Mouse (Mus musculus) liver, embryonic 11.5 days (tissue): ENCODE measurements at regions not wholly inside any gene's neighbourhood (a gene's known extent, or its start where the extent isn't known, plus 50 kb on each side); places are given as distances from the start of the nearest gene placed in this dataset.

ENCODE experiments used
- ATAC-seq: fragments of 200-750 bp; cut with Nextera tagmentation; replicated peaks from 2 replicates; pipeline ENCODE4 v1.8.0; 2017; ENCODE audit warnings: moderate number of reproducible peaks, mild to moderate bottlenecking, moderate TSS enrichment, moderate library complexity; ENCODE audit not compliant: low FRiP score
- DNase-seq: peaks from one replicate; pipeline ENCODE4 v3.0.0-alpha.2; 2017; ENCODE audit warnings: low spot score
- H3K27ac ChIP-seq: fragments of 300-500 bp; sonication (generic); 2 replicates; pipeline ENCODE4 v1.5.1; 2014; ENCODE audit warnings: mild to moderate bottlenecking, low read depth, low read length, control low read depth
- H3K27me3 ChIP-seq: fragments of 300-500 bp; sonication (generic); replicated peaks from 2 replicates; pipeline ENCODE4 v1.6.1; 2014; ENCODE audit warnings: low read length, mixed read lengths; ENCODE audit not compliant: control insufficient read depth, insufficient read depth
- H3K36me3 ChIP-seq: fragments of 300-500 bp; sonication (generic); 2 replicates; pipeline ENCODE4 v1.6.1; 2014; ENCODE audit warnings: mild to moderate bottlenecking, low read length, moderate library complexity, mixed read lengths; ENCODE audit not compliant: control insufficient read depth, insufficient read depth
- H3K4me1 ChIP-seq: fragments of 300-500 bp; sonication (generic); replicated peaks from 2 replicates; pipeline ENCODE4 v1.6.1; 2014; ENCODE audit warnings: low read length, mixed read lengths; ENCODE audit not compliant: control insufficient read depth, insufficient read depth
- H3K4me2 ChIP-seq: fragments of 300-500 bp; sonication (generic); 2 replicates; pipeline ENCODE4 v1.6.1; 2014; ENCODE audit warnings: mild to moderate bottlenecking, control low read depth, moderate library complexity
- H3K4me3 ChIP-seq: fragments of 300-500 bp; sonication (generic); 2 replicates; pipeline ENCODE4 v1.5.1; 2014; ENCODE audit warnings: low read depth, low read length, control low read depth
- H3K9ac ChIP-seq: fragments of 300-500 bp; sonication (generic); 2 replicates; pipeline ENCODE4 v1.6.1; 2014; ENCODE audit warnings: low read depth, low read length, control low read depth
- H3K9me3 ChIP-seq: fragments of 300-500 bp; sonication (generic); 2 replicates; pipeline ENCODE4 v1.6.1; 2016; ENCODE audit warnings: low read length, inconsistent platforms, mixed read lengths; ENCODE audit not compliant: control insufficient read depth
- WGBS: fragments of 180-500 bp; shearing (Covaris S2); extraction: QIAGEN DNeasy Blood & Tissue Kit; methylation state at CpG from one replicate; pipeline ENCODE4 v1.1.7; 2014; 5-methylcytosine and 5-hydroxymethylcytosine counted together

GRCm38 (mm10) chr4:7312160-7312559 lies 926.7 kb downstream of the Car8 start:
- no peaks in the 10 kb centered on the region for H3K4me1 ChIP-seq
- no peak overlapping the region for H3K4me2 ChIP-seq
- no peaks in the 10 kb centered on the region for H3K9me3 ChIP-seq
- H3K27ac ChIP-seq: no peak overlapping the region
- 77% methylated on average over 1 of the region's 1 CpGs for WGBS
- no peak overlapping the region for H3K4me3 ChIP-seq
- H3K36me3 ChIP-seq: no peaks in the 10 kb centered on the region
- DNase-seq: no peak
- ATAC-seq: no peak
- no peaks in the 10 kb centered on the region for H3K27me3 ChIP-seq
- H3K9ac ChIP-seq: no peak overlapping the region

- WGBS: 88% methylated on average over 4 of the region's 4 CpGs
- H3K9ac ChIP-seq: no peak overlapping the region
- H3K9me3 ChIP-seq: no peaks in the 10 kb centered on the region
- no peaks in the 10 kb centered on the region for H3K36me3 ChIP-seq
- H3K27ac ChIP-seq: no peak overlapping the region
- no peak for ATAC-seq
- no peak for DNase-seq
- H3K4me3 ChIP-seq: no peak overlapping the region
- no peaks in the 10 kb centered on the region for H3K27me3 ChIP-seq
- no peak overlapping the region for H3K4me2 ChIP-seq
- H3K4me1 ChIP-seq: no peaks in the 10 kb centered on the region
Measured at GRCm38 (mm10) chr4:7269047-7269446, 969.8 kb downstream of the Car8 start.

GRCm38 (mm10) chr4:7256486-7256885 lies 982.4 kb downstream of the Car8 start:
- Histone ChIP-seq H3K9me3 (no peaks in the 10 kb centered on the region), H3K4me3 (no peak overlapping the region), H3K9ac (no peak overlapping the region), H3K27ac (no peak overlapping the region), H3K27me3 (no peaks in the 10 kb centered on the region), H3K36me3 (no peaks in the 10 kb centered on the region), H3K4me2 (no peak overlapping the region), H3K4me1 (no peaks in the 10 kb centered on the region)
- DNase-seq: no peak
- 77% methylated on average over 2 of the region's 2 CpGs for WGBS
- ATAC-seq: no peak

GRCm38 (mm10) chr4:7253616-7254015 lies 985.2 kb downstream of the Car8 start:
- Histone ChIP-seq H3K9me3 (no peaks in the 10 kb centered on the region), H3K9ac (no peak overlapping the region), H3K4me1 (no peaks in the 10 kb centered on the region), H3K4me2 (no peak overlapping the region), H3K27ac (no peak overlapping the region), H3K27me3 (no peaks in the 10 kb centered on the region), H3K4me3 (no peak overlapping the region), H3K36me3 (no peaks in the 10 kb centered on the region)
- ATAC-seq: no peak
- WGBS: 61% methylated on average over 2 of the region's 2 CpGs
- DNase-seq: no peak

GRCm38 (mm10) chr4:7251641-7252040 lies 987.2 kb downstream of the Car8 start:
- Histone ChIP-seq H3K36me3 (no peaks in the 10 kb centered on the region), H3K9me3 (no peaks in the 10 kb centered on the region), H3K4me2 (no peak overlapping the region), H3K27ac (no peak overlapping the region), H3K4me1 (no peaks in the 10 kb centered on the region), H3K27me3 (no peaks in the 10 kb centered on the region), H3K4me3 (no peak overlapping the region), H3K9ac (no peak overlapping the region)
- ATAC-seq (no peak), DNase-seq (no peak)
- 85% methylated on average over 2 of the region's 2 CpGs for WGBS

GRCm38 (mm10) chr4:7247816-7248215 lies 991.0 kb downstream of the Car8 start:
- Histone ChIP-seq H3K27me3 (no peaks in the 10 kb centered on the region), H3K9me3 (no peaks in the 10 kb centered on the region), H3K27ac (no peak overlapping the region), H3K4me2 (no peak overlapping the region), H3K36me3 (no peaks in the 10 kb centered on the region), H3K4me3 (no peak overlapping the region), H3K9ac (no peak overlapping the region), H3K4me1 (no peaks in the 10 kb centered on the region)
- 84% methylated on average over 4 of the region's 4 CpGs for WGBS
- no peak for ATAC-seq
- no peak for DNase-seq

GRCm38 (mm10) chr4:7247244-7247643 lies 991.6 kb downstream of the Car8 start:
- Histone ChIP-seq H3K27ac (no peak overlapping the region), H3K9me3 (no peaks in the 10 kb centered on the region), H3K9ac (no peak overlapping the region), H3K4me3 (no peak overlapping the region), H3K36me3 (no peaks in the 10 kb centered on the region), H3K4me1 (no peaks in the 10 kb centered on the region), H3K27me3 (no peaks in the 10 kb centered on the region), H3K4me2 (no peak overlapping the region)
- ATAC-seq (no peak), DNase-seq (no peak)
- 80% methylated on average over 4 of the region's 4 CpGs for WGBS

- H3K4me2 ChIP-seq: no peak overlapping the region
- WGBS: 91% methylated on average over 4 of the region's 4 CpGs
- no peak overlapping the region for H3K4me3 ChIP-seq
- H3K27ac ChIP-seq: no peak overlapping the region
- no peaks in the 10 kb centered on the region for H3K4me1 ChIP-seq
- no peak for ATAC-seq
- no peaks in the 10 kb centered on the region for H3K9me3 ChIP-seq
- H3K36me3 ChIP-seq: no peaks in the 10 kb centered on the region
- no peaks in the 10 kb centered on the region for H3K27me3 ChIP-seq
- no peak for DNase-seq
- no peak overlapping the region for H3K9ac ChIP-seq
Measured at GRCm38 (mm10) chr4:7246828-7247227, 992.0 kb downstream of the Car8 start.

GRCm38 (mm10) chr4:7245653-7246052 lies 993.2 kb downstream of the Car8 start:
- no peaks in the 10 kb centered on the region for H3K36me3 ChIP-seq
- ATAC-seq: no peak
- WGBS: 59% methylated on average over 2 of the region's 2 CpGs

More at GRCm38 (mm10) chr4:7245653-7246052, 993.2 kb downstream of the Car8 start:
- DNase-seq: no peak
- Histone ChIP-seq H3K9me3 (no peaks in the 10 kb centered on the region), H3K4me3 (no peak overlapping the region), H3K27me3 (no peaks in the 10 kb centered on the region), H3K9ac (no peak overlapping the region), H3K4me1 (no peaks in the 10 kb centered on the region), H3K27ac (no peak overlapping the region), H3K4me2 (no peak overlapping the region)
